Mouse (Mus musculus): Measurements from ENCODE around the gene Ncoa1. TPM values are rescaled to one million over a fixed set of nuclear protein-coding genes. Genes with fewer than 3 reads are reported as not detected.

Gene Ncoa1
- polyA plus RNA-seq, 1 experiment from 2014 or later, result 7.2 TPM

DNA sequence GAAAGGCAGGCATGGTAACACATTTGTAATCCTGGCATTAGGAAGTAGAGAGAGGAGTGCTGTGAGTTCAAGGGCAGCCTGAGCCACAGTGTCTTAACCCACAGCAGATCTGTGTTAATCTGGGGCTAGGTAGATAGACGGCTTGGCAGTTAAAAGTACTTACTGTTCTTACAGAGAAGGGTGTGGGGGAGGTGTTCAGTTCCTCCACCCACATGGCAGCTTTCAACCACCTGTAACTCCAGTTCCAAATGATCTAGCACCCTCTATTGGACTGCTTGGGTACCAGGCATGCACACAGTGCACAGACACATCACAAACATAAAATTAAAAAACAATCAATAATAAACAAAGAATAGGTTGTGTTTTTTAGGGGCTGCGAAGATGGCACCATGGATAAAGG lies 84.4 kb downstream of the Ncoa1 start:
- Histone ChIP-seq H3K27ac (ENCODE audit: low read depth, low read length) (no peak overlapping the region), H3K9me3 (ENCODE audit: control insufficient read depth, low read length) (no peaks in the 10 kb centered on the region), H3K4me1 (replicated peaks; ENCODE audit: control insufficient read depth, insufficient read depth, low read length) (no peaks in the 10 kb centered on the region), H3K4me3 (ENCODE audit: low read depth, low read length) (no peak overlapping the region), H3K4me2 (replicated peaks; ENCODE audit: low read depth, low read length) (no peak overlapping the region), H3K9ac (ENCODE audit: low read depth, low read length) (no peak overlapping the region), H3K27me3 (ENCODE audit: control insufficient read depth, insufficient read depth, low read length) (no peaks in the 10 kb centered on the region), H3K36me3 (ENCODE audit: control insufficient read depth, insufficient read depth, low read length) (no peaks in the 10 kb centered on the region)
- no peak for DNase-seq (ENCODE audit: low spot score)
- WGBS, result 85% methylated on average over 2 of the region's 2 CpGs
- no peak for ATAC-seq (ENCODE audit: low FRiP score)

DNA sequence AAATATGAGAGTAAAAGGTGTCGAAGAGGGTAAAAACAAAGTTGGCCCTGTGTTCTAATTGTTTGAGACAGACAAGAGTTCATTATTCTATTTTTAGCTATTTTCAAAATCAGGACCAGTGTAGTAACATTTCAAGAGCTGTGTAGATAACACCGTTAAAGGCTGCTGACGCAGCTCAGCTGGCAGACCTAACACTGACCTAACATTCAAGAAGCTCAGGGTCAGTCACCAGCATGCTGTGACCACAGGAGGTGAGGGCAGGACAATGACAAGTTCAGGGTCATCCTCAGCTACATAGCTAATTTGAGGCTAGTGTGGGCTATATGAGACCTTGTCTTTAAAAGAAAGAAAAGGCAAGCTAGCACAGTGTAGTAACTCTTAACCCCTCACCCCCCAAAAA lies 84.9 kb downstream of the Ncoa1 start:
- 76% methylated on average over 3 of the region's 3 CpGs for WGBS
- no peak overlapping the region for H3K27ac ChIP-seq (ENCODE audit: low read depth, low read length)
- ATAC-seq (ENCODE audit: low FRiP score) (no peak), DNase-seq (ENCODE audit: low spot score) (no peak)
- H3K36me3 ChIP-seq (ENCODE audit: control insufficient read depth, insufficient read depth, low read length), result no peaks in the 10 kb centered on the region
- no peak overlapping the region for H3K4me2 ChIP-seq (replicated peaks; ENCODE audit: low read depth, low read length)
- H3K9me3 ChIP-seq (ENCODE audit: control insufficient read depth, low read length), result no peaks in the 10 kb centered on the region
- H3K4me1 ChIP-seq (replicated peaks; ENCODE audit: control insufficient read depth, insufficient read depth, low read length), result no peaks in the 10 kb centered on the region
- H3K4me3 ChIP-seq (ENCODE audit: low read depth, low read length), result no peak overlapping the region
- no peak overlapping the region for H3K9ac ChIP-seq (ENCODE audit: low read depth, low read length)
- H3K27me3 ChIP-seq (ENCODE audit: control insufficient read depth, insufficient read depth, low read length), result no peaks in the 10 kb centered on the region

GRCm38 (mm10) chr12:4391256-4391655 lies 85.7 kb downstream of the Ncoa1 start:
- 66% methylated on average over 4 of the region's 4 CpGs for WGBS
- no peak for DNase-seq (ENCODE audit: low spot score)
- ATAC-seq (ENCODE audit: low FRiP score), result no peak

DNA sequence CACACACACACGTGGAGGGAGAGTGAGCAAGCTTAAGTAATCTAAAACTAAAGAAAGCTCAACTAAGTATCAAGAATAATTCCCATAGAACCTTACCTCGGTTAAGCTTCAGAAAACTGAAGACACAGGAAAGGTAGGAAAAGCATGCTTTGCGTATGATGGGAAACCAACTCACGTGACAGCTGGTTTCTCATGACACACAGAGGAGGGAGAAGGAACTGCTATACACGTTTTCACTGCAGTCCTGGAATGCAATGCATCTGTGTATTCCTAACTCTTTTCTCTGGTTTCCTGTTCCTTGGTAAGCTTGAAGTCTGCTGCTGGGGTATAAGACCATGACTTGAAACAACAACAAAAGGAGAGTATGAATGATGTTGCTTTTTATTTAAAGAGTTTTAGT lies 86.3 kb downstream of the Ncoa1 start:
- ATAC-seq (ENCODE audit: low FRiP score), result no peak

More at GRCm38 (mm10) chr12:4391256-4391655, 85.7 kb downstream of the Ncoa1 start:
- Histone ChIP-seq H3K4me2 (replicated peaks; ENCODE audit: low read depth, low read length) (no peak overlapping the region), H3K4me1 (replicated peaks; ENCODE audit: control insufficient read depth, insufficient read depth, low read length) (no peaks in the 10 kb centered on the region), H3K4me3 (ENCODE audit: low read depth, low read length) (no peak overlapping the region), H3K9me3 (ENCODE audit: control insufficient read depth, low read length) (no peaks in the 10 kb centered on the region), H3K27ac (ENCODE audit: low read depth, low read length) (no peak overlapping the region), H3K27me3 (ENCODE audit: control insufficient read depth, insufficient read depth, low read length) (no peaks in the 10 kb centered on the region), H3K36me3 (ENCODE audit: control insufficient read depth, insufficient read depth, low read length) (no peaks in the 10 kb centered on the region), H3K9ac (ENCODE audit: low read depth, low read length) (no peak overlapping the region)

GRCm38 (mm10) chr12:4386077-4386719 lies 90.8 kb downstream of the Ncoa1 start:
- no peaks in the 10 kb centered on the region for H3K9me3 ChIP-seq (ENCODE audit: control insufficient read depth, low read length)
- no peak overlapping the region for H3K27ac ChIP-seq (ENCODE audit: low read depth, low read length)

More for the DNA sequence above, 86.3 kb downstream of the Ncoa1 start:
- Histone ChIP-seq H3K36me3 (ENCODE audit: control insufficient read depth, insufficient read depth, low read length) (no peaks in the 10 kb centered on the region), H3K4me2 (replicated peaks; ENCODE audit: low read depth, low read length) (no peak overlapping the region), H3K9ac (ENCODE audit: low read depth, low read length) (no peak overlapping the region), H3K4me1 (replicated peaks; ENCODE audit: control insufficient read depth, insufficient read depth, low read length) (no peaks in the 10 kb centered on the region), H3K27ac (ENCODE audit: low read depth, low read length) (no peak overlapping the region), H3K4me3 (ENCODE audit: low read depth, low read length) (no peak overlapping the region), H3K27me3 (ENCODE audit: control insufficient read depth, insufficient read depth, low read length) (no peaks in the 10 kb centered on the region), H3K9me3 (ENCODE audit: control insufficient read depth, low read length) (no peaks in the 10 kb centered on the region)
- WGBS, result 64% methylated on average over 5 of the region's 5 CpGs
- DNase-seq (ENCODE audit: low spot score), result no peak

DNA sequence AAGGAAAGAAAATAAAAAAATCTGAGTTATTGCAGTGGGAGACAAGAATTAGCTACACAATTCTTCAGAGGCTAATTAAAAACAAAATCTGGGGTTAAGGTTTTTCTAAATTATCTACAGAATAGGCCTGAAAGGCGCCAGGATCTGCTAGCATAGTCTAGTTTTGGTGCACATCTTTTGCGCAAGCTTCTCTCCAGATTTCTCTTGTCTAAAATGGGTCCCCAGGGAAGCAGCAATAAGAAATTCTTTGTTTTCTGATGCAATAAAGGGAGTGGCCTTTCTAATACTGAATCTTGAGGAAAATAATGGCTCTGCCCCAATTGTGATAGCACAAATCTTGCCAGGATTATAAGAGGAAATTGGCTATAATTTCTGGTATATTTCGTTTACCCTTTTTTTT lies 93.9 kb downstream of the Ncoa1 start:
- H3K9ac ChIP-seq (ENCODE audit: low read depth, low read length), result no peak overlapping the region
- H3K27ac ChIP-seq (ENCODE audit: low read depth, low read length), result no peak overlapping the region
- no peak overlapping the region for H3K4me3 ChIP-seq (ENCODE audit: low read depth, low read length)

More at GRCm38 (mm10) chr12:4386077-4386719, 90.8 kb downstream of the Ncoa1 start:
- DNase-seq (ENCODE audit: low spot score) (no peak), ATAC-seq (ENCODE audit: low FRiP score) (no peak)
- whole genome bisulfite sequencing, result 88% methylated on average over 3 of the region's 3 CpGs
- Histone ChIP-seq H3K36me3 (ENCODE audit: control insufficient read depth, insufficient read depth, low read length) (no peaks in the 10 kb centered on the region), H3K4me1 (replicated peaks; ENCODE audit: control insufficient read depth, insufficient read depth, low read length) (no peaks in the 10 kb centered on the region), H3K4me3 (ENCODE audit: low read depth, low read length) (no peak overlapping the region), H3K27me3 (ENCODE audit: control insufficient read depth, insufficient read depth, low read length) (no peaks in the 10 kb centered on the region), H3K9ac (ENCODE audit: low read depth, low read length) (no peak overlapping the region), H3K4me2 (replicated peaks; ENCODE audit: low read depth, low read length) (no peak overlapping the region)

DNA sequence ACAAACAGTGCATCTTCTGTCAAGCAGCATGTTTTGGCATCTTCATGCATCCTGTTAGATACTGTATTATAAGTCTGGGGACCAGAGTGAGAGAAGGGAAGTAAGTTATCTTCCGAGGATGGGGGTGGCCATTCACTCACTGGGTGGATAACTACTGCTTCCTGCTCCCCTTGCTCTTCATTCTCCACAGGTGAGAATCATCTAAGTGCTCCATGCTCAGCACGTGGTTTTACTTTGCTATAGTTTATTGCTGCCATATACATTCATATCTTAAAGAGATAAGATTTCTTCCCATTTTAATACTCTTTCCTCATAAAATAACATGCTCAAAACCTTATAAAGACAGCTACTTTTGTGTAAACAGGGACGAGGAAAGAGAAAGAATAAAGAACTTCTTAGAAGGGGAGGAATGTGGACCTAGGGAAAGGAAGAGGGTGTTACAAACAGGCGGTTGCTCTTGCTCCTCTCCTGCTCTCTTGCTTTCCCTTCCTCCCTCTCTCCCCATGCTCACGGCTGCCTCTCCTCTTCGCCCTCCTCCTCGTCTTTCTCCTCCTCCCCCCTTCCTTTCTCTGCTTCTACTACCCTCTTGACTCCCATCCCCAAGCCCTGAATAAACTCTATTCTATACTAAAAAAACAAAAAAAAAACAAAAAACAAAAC lies 97.6 kb downstream of the Ncoa1 start:
- DNase-seq (ENCODE audit: low spot score) (no peak), ATAC-seq (ENCODE audit: low FRiP score) (no peak)
- H3K9ac ChIP-seq (ENCODE audit: low read depth, low read length), result no peak overlapping the region
- H3K4me1 ChIP-seq (replicated peaks; ENCODE audit: control insufficient read depth, insufficient read depth, low read length), result no peaks in the 10 kb centered on the region; the same call in 1 of the 2 replicates
- no peaks in the 10 kb centered on the region for H3K36me3 ChIP-seq (ENCODE audit: control insufficient read depth, insufficient read depth, low read length)
- H3K27me3 ChIP-seq (ENCODE audit: control insufficient read depth, insufficient read depth, low read length), result no peaks in the 10 kb centered on the region
- no peak overlapping the region for H3K4me2 ChIP-seq (replicated peaks; ENCODE audit: low read depth, low read length)
- no peak overlapping the region for H3K27ac ChIP-seq (ENCODE audit: low read depth, low read length)
- no peaks in the 10 kb centered on the region for H3K9me3 ChIP-seq (ENCODE audit: control insufficient read depth, low read length)
- H3K4me3 ChIP-seq (ENCODE audit: low read depth, low read length), result no peak overlapping the region
- 50% methylated on average over 7 of the region's 7 CpGs for WGBS

More for the DNA sequence above, 93.9 kb downstream of the Ncoa1 start:
- no peaks in the 10 kb centered on the region for H3K9me3 ChIP-seq (ENCODE audit: control insufficient read depth, low read length)
- H3K27me3 ChIP-seq (ENCODE audit: control insufficient read depth, insufficient read depth, low read length), result no peaks in the 10 kb centered on the region
- no peak for DNase-seq (ENCODE audit: low spot score)
- H3K36me3 ChIP-seq (ENCODE audit: control insufficient read depth, insufficient read depth, low read length), result no peaks in the 10 kb centered on the region
- WGBS, result 89% methylated on average over 3 of the region's 3 CpGs
- H3K4me1 ChIP-seq (replicated peaks; ENCODE audit: control insufficient read depth, insufficient read depth, low read length), result no peaks in the 10 kb centered on the region
- no peak overlapping the region for H3K4me2 ChIP-seq (replicated peaks; ENCODE audit: low read depth, low read length)
- no peak for ATAC-seq (ENCODE audit: low FRiP score)

DNA sequence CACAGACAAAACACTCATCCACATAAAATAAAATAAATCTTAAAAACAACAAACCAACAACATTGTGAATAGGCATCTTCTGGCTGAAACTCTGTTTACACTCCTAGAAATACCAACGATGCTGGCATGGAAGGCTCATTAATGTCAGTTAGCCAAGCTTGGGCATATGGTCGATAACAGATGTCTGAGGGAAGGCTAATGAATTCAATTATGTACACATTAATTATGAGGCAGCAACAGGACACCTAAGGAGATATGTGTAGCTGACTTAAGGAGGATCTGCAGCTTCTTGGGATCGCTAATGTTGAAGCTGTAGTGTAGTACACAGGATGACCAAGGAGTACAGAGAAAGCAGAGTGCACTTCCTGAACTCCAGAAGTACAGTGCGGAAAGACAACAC lies 100.5 kb downstream of the Ncoa1 start:
- 83% methylated on average over 4 of the region's 4 CpGs for WGBS
- no peak overlapping the region for H3K27ac ChIP-seq (ENCODE audit: low read depth, low read length)
- DNase-seq (ENCODE audit: low spot score), result no peak
- no peak overlapping the region for H3K9ac ChIP-seq (ENCODE audit: low read depth, low read length)
- no peak overlapping the region for H3K4me3 ChIP-seq (ENCODE audit: low read depth, low read length)
- no peaks in the 10 kb centered on the region for H3K36me3 ChIP-seq (ENCODE audit: control insufficient read depth, insufficient read depth, low read length)
- no peaks in the 10 kb centered on the region for H3K9me3 ChIP-seq (ENCODE audit: control insufficient read depth, low read length)
- H3K4me1 ChIP-seq (replicated peaks; ENCODE audit: control insufficient read depth, insufficient read depth, low read length), result no peaks in the 10 kb centered on the region; the same call in 1 of the 2 replicates
- H3K27me3 ChIP-seq (ENCODE audit: control insufficient read depth, insufficient read depth, low read length), result no peaks in the 10 kb centered on the region
- H3K4me2 ChIP-seq (replicated peaks; ENCODE audit: low read depth, low read length), result no peak overlapping the region
- no peak for ATAC-seq (ENCODE audit: low FRiP score)
